Mouse (Mus musculus) hindbrain, embryonic 13.5 days (tissue): ENCODE results near the gene Psme2b. TPM values are rescaled to one million over a fixed set of nuclear protein-coding genes. Genes with fewer than 3 reads are reported as not detected.
"Not testable (repeated sequence)": the region's sequence is repeated elsewhere in the genome, so short reads cannot be mapped to it uniquely, and the experiment has no call there.

Source experiments
- ATAC-seq: fragments of 200-750 bp; cut with Nextera tagmentation; 2 replicates; pipeline ENCODE4 v1.8.0; 2017; ENCODE audit warnings: moderate TSS enrichment; ENCODE audit not compliant: low FRiP score
- H3K27ac ChIP-seq: fragments of 300-500 bp; sonication (generic); 2 replicates; pipeline ENCODE4 v1.5.1; 2015; ENCODE audit warnings: inconsistent platforms, mild to moderate bottlenecking, moderate library complexity
- H3K27me3 ChIP-seq: fragments of 300-500 bp; sonication (generic); 2 replicates; pipeline ENCODE4 v1.6.1; 2015; ENCODE audit warnings: mild to moderate bottlenecking, inconsistent platforms
- H3K36me3 ChIP-seq: fragments of 300-500 bp; sonication (generic); 2 replicates; pipeline ENCODE4 v1.6.1; 2015; ENCODE audit warnings: mild to moderate bottlenecking, inconsistent platforms
- H3K4me1 ChIP-seq: fragments of 300-500 bp; sonication (generic); replicated peaks from 2 replicates; pipeline ENCODE4 v1.6.1; 2015; ENCODE audit warnings: inconsistent platforms
- H3K4me2 ChIP-seq: fragments of 300-500 bp; sonication (generic); 2 replicates; pipeline ENCODE4 v1.6.1; 2015; ENCODE audit warnings: inconsistent platforms, mild to moderate bottlenecking, moderate library complexity
- H3K4me3 ChIP-seq: fragments of 300-500 bp; sonication (generic); 2 replicates; pipeline ENCODE4 v1.5.1; 2015; ENCODE audit warnings: mild to moderate bottlenecking, inconsistent platforms
- H3K9ac ChIP-seq: fragments of 300-500 bp; sonication (generic); 2 replicates; pipeline ENCODE4 v1.6.1; 2015; ENCODE audit warnings: mild to moderate bottlenecking, inconsistent platforms
- H3K9me3 ChIP-seq: fragments of 300-500 bp; sonication (generic); 2 replicates; pipeline ENCODE4 v1.6.1; 2016; ENCODE audit warnings: inconsistent platforms
- WGBS: fragments of 180-500 bp; shearing (Covaris S2); methylation state at CpG from one replicate; pipeline ENCODE4 v1.1.7; 2015; 5-methylcytosine and 5-hydroxymethylcytosine counted together
- polyA plus RNA-seq: library from polyadenylated mRNA; unstranded; fragments of >200 nt; fragmentation: Nextera tagmentation; extraction: Ambion mirVana; gene quantifications from 2 replicates; pipeline ENCODE4 v1.2.1, GENCODE M21; 2015

The Psme2b gene
- polyA plus RNA-seq = 1.9 and 2.2 TPM in 2 replicates

DNA sequence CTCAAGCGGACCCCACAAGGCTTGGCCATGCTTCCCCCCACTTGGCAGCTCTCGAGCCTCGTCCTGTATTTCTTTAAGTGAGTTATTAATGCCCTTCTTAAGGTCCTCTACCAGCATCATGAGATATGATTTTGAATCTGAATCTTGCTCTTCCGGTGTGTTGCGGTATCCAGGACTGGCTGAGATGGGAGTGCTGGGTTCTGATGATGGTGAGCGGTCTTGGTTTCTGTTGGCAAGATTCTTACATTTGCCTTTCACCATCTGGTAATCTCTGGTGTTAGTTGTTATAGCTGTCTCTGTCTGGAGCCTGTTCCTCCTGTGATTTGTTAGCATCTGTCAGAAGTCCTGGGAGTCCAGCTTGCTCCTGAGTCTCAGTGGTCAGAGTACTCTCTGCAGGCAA, at the start of gene Psme2b:
Gene Psme2b, minus strand, starts transcription at position 101 of the 400 bp plus-strand sequence.
- not testable (repeated sequence) for H3K27ac ChIP-seq, H3K9ac ChIP-seq, H3K4me2 ChIP-seq, H3K9me3 ChIP-seq, ATAC-seq, H3K27me3 ChIP-seq, H3K4me1 ChIP-seq, H3K36me3 ChIP-seq, H3K4me3 ChIP-seq
- WGBS = 97% methylated on average over 6 of the region's 6 CpGs

DNA sequence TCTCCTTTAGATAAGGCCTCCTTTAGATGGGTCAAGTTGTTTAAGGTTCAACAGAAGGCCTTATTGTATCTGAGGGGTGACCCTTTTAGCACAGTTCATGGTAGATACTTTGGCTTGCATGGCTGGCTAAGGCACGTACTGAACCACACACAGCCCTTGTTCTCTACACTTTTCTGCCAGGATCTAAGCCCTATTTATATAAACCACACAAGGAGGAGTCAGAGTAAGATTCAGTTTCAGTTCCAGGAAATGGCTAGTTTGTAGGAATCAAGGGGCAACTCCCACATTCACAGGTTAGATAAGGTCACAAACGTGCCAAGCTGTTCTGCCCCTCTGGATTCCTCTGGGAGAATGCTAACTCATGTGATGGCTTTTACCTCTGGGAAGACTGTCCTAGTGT, 48.0 kb upstream of the Psme2b start, which contains the start of gene Tgtp1:
Gene Tgtp1, minus strand, starts transcription at position 155 of the 400 bp plus-strand sequence.
- not testable (repeated sequence) for H3K9me3 ChIP-seq, H3K9ac ChIP-seq, H3K4me1 ChIP-seq, H3K27me3 ChIP-seq, H3K36me3 ChIP-seq, H3K4me2 ChIP-seq, H3K4me3 ChIP-seq, ATAC-seq, H3K27ac ChIP-seq
- 78% methylated on average over 2 of the region's 2 CpGs for WGBS

DNA sequence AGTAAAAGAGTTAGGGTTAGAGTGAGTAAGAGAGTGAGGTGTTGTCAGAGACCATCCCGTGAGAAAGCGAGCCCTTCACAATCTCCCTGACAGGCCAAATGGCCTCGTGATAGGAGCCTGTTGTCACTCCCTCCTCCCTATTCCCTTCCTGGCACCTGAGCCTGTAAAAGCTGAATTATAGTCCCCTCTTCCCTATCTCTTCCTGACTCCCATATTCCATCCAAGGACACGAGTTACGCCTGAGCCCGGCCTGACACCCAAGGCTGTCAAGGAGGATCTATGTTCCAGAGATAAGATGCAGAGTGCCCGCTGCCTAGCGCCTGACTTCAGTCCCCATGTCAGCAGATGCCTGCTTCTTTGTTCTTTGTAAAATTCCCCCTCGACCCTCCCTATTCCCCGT, 47.3 kb upstream of the Psme2b start:
- not testable (repeated sequence) for ATAC-seq, H3K4me2 ChIP-seq, H3K27ac ChIP-seq, H3K9me3 ChIP-seq, H3K4me1 ChIP-seq, H3K4me3 ChIP-seq, H3K27me3 ChIP-seq, H3K36me3 ChIP-seq, H3K9ac ChIP-seq
- WGBS = 55% methylated on average over 10 of the region's 10 CpGs

DNA sequence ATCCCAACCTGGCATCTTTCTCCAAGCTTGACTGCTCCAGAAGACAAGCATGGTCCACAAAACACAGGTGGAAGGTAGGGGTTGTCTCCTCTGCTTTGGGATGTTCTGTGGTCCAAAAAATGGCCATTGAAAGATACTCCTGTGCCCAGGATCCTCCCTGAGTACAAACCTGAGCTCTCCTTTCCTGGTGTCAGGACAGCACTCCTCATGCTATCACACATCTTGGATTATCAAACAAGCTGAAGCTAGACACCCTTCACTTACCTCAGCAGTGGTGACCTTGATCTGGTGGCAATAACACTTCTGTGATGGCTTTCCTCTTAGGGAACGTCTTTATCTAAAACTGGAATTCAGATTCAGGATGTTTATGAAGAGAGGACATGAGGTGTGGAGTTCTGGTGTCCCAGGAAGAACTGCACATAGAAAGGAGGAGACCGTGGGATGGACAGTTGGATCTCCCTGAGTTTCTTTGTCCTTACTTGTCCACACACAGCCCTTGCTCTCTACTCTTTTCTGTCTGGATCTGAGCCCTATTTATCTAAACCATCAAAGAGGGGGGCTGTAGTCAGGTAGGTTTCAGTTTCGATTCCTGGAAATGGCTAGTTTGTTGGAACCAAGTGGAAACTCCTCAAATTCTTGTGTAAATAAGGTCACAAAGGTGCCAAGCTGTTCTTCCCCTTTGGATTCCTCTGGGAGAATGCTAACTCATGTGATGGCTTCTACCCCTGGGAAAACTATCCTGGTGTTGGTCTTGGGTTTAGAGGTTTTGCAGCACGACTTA, 45.9 kb upstream of the Psme2b start, which contains the start of gene Gm12185:
Gene Gm12185, minus strand, starts transcription at position 487 of the 781 bp plus-strand sequence.
- H3K4me1 ChIP-seq, H3K9me3 ChIP-seq, H3K27me3 ChIP-seq, ATAC-seq, H3K9ac ChIP-seq, H3K27ac ChIP-seq, H3K4me2 ChIP-seq, H3K36me3 ChIP-seq, H3K4me3 ChIP-seq: not testable (repeated sequence)
- 69% methylated on average over 4 of the region's 4 CpGs for WGBS

DNA sequence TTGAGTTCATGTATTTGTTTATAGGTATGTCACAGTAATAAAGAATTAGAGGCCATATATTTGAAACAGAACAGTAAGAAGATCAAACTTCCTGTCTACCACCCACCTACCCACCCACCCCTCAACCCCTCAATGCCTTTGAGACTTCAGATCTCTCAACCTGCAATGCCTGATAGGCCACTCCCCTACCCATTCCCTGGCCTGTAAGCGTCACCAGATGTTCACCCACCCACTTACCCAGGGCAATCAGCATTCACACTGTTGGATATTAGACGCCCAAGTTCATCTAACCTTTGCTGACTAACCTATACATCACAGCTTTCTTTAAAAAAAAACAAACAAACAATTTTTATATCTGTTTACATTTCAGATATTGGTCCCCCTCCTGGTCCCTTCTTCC, 44.0 kb upstream of the Psme2b start:
- WGBS = 83% methylated on average over 2 of the region's 2 CpGs
- not testable (repeated sequence) for ATAC-seq, H3K27me3 ChIP-seq

DNA sequence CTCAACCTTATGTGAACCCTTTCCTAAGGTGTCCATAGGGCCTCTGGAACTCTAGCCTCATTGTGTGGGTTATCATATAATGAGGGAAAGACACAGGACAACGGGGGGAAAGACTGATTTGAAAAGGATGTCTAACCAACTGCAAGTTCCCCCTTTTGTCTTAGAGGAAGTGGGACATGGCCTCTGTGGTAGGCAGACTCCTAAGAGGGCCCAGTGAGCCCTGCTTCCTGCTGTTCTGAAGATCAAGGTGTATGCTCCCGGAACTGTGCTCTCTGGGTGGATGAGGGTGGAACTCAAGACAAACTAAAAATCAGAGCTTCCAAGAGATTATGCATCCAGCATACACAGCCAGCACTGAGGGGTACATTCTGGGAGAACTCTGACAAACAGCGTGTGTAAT, 42.2 kb upstream of the Psme2b start:
- not testable (repeated sequence) for H3K9ac ChIP-seq, H3K4me3 ChIP-seq, ATAC-seq, H3K27me3 ChIP-seq, H3K4me2 ChIP-seq, H3K4me1 ChIP-seq, H3K27ac ChIP-seq, H3K9me3 ChIP-seq, H3K36me3 ChIP-seq
- 82% methylated on average over 2 of the region's 3 CpGs for WGBS

More for the DNA sequence above, 44.0 kb upstream of the Psme2b start:
- H3K4me2 ChIP-seq, H3K27ac ChIP-seq, H3K9ac ChIP-seq, H3K36me3 ChIP-seq, H3K4me1 ChIP-seq, H3K9me3 ChIP-seq, H3K4me3 ChIP-seq: not testable (repeated sequence)

DNA sequence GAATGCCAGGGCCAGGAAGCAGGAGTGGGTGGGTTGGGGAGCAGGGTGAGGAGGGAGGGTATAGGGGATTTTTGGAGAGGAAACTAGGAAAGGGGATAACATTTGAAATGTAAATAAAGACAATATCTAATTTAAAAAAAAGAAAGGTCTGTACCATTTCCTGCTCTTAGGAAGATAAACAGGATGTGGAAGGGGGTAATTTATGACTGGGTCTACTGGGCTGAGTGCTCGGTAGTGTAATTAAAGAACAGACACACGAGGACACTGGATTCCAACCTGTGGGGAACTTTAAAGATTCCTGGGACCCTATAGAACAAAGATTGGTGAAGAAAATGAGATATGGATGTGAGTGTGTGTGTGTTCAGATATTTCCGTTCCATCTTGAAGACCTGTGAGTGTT, 36.9 kb upstream of the Psme2b start:
- not testable (repeated sequence) for H3K4me1 ChIP-seq, H3K9me3 ChIP-seq, H3K4me3 ChIP-seq, H3K4me2 ChIP-seq, H3K27me3 ChIP-seq, H3K36me3 ChIP-seq, H3K9ac ChIP-seq, ATAC-seq, H3K27ac ChIP-seq
- WGBS = no CpG with 5 or more reads among the region's 3 CpGs

DNA sequence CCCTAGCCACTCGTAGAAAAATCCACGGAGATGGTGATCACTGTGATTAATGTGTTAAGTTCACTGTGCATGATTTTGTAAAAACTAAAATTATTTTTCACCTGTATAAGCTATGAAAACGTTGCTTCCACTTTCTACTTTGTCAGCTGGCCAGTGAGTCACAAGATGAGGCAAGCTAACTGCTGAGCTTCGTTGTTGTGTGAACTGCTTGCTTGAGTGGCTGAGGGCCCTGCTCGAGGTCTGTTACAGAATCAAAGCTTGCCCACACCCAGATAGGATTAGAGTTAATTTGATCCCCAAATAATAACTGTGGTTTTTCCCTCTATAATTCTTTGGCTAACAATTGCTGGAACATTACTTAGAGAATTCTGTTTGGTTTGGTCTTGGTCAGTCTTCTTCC, 34.1 kb upstream of the Psme2b start:
- not testable (repeated sequence) for H3K36me3 ChIP-seq, ATAC-seq, H3K4me1 ChIP-seq, H3K9me3 ChIP-seq, H3K27ac ChIP-seq, H3K4me3 ChIP-seq, H3K27me3 ChIP-seq, H3K4me2 ChIP-seq, H3K9ac ChIP-seq
- no CpG with 5 or more reads among the region's 5 CpGs for WGBS

DNA sequence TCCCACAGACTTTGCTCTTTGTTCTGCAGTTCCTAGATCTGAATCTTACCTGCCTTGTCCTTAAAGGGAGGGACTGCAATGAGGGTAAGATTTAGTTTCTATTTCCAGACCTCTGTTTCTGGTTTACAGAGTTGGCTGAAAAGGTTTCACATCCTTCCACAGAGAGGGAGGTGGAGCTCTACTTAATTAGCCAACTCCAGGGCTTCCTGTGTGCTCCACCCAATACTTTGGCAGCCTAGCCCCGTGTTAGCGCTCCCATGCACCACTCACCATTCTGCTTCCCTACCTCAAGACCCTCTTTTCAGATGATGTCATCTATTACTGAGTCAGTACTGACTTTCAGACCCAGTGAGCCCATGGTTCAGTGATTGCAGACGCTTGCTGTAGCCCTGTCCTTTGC, 33.3 kb upstream of the Psme2b start, which contains the start of gene 9930111J21Rik1:
Gene 9930111J21Rik1, minus strand, starts transcription at position 148 of the 400 bp plus-strand sequence.
- H3K36me3 ChIP-seq, H3K4me3 ChIP-seq, H3K4me2 ChIP-seq, H3K9me3 ChIP-seq, H3K27me3 ChIP-seq, ATAC-seq, H3K9ac ChIP-seq, H3K27ac ChIP-seq, H3K4me1 ChIP-seq: not testable (repeated sequence)
- no CpG with 5 or more reads among the region's 3 CpGs for WGBS

DNA sequence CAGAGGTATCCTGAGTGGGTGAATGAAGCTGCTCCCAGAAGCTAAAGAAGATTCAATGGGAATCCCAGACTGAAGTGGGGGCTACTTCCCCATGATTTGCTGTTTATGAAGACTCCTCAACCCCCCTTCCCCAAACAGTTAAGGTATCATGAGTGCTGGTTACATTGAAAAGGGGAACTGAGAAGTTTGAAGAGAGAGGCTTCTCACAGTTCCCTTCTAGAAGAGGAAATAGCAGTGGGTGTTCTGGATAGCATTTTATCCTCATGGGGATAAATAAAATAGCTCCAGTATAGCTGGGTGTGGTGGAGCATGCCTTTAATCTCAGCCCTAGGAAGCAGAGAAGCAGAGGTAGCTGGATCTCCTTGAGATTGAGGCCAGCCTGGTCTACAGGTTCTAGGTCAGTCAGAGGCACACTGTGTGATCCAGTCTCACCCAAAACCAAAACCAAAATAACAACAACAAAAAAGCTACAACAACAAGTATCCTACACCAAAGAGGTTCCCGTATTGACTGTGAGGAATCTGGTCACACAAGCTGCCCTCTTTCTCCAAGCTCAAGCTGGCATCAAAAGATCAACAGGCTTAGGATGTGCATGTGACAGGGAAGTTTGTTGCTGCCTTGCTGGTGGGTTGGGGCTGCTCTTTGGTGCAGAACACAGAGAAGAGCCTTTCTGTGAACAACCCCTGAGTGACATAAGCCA, 32.4 kb upstream of the Psme2b start, which contains the start of gene Olfr56:
Gene Olfr56, plus strand, starts transcription at position 650 of the 700 bp plus-strand sequence.
- not testable (repeated sequence) for H3K27me3 ChIP-seq, H3K9me3 ChIP-seq, ATAC-seq, H3K27ac ChIP-seq, H3K4me3 ChIP-seq, H3K4me1 ChIP-seq, H3K36me3 ChIP-seq, H3K9ac ChIP-seq, H3K4me2 ChIP-seq
- no CpG with 5 or more reads among the region's 1 CpGs for WGBS

DNA sequence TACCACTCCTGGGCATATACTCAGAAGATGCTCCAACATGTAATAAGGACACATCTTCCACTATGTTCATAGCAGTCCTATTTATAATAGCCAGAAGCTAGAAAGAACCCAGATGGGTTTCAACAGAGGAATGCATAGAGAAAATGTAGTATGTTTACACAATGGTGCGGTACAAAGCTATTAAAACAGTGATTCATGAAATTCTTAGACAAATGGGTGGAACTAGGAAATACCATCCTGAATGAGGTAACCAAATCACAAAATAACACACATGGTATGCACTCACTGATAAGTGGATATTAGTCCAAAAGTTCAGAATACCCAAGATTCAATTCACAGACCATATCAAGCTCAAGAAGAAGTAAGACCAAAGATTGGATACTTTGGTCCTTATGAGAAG, 28.7 kb upstream of the Psme2b start:
- not testable (repeated sequence) for H3K4me1 ChIP-seq, ATAC-seq, H3K27me3 ChIP-seq, H3K4me3 ChIP-seq, H3K27ac ChIP-seq, H3K9ac ChIP-seq, H3K9me3 ChIP-seq, H3K4me2 ChIP-seq, H3K36me3 ChIP-seq
- no CpG with 5 or more reads among the region's 1 CpGs for WGBS

DNA sequence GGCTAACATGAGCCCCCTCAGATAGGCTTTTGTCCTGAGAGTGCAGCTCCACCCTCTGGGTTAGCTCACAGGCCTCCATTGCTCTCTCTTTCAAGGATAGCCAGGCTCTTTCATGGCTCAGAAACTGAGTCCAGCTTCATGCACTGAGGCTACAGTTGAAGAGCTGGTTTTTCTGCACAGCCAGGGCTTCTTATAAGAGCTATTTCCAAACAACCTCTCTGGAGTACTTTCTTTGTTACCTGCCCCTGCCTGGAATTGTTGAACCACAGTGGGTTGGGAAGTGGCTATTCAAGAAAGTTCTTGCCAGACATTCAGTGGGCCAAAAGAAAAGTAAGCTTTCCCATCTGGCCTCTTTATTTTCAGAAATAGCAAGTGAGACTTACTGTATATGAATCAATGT, 6.7 kb downstream of the Psme2b start:
- ATAC-seq, H3K27me3 ChIP-seq, H3K9ac ChIP-seq, H3K27ac ChIP-seq, H3K4me1 ChIP-seq, H3K4me2 ChIP-seq, H3K9me3 ChIP-seq, H3K36me3 ChIP-seq, H3K4me3 ChIP-seq: not testable (repeated sequence)

DNA sequence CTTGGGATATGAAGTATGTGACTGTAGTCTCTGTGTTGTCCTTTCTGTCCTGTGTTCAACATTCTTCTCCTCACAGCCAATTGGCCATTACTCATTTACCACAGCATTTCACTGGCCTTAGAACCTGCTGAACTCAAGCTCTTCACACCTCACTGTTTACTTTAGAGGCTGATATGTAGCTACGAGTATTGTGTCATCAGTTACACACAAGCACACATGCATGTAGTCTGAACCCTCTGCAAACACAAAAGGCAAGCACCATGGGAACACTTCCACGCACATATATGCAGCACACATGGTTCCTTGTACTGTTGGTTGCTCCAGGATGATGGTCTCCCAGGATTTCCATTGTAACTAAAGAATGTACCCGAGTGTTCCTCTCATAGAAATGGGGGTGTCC, 10.7 kb downstream of the Psme2b start:
- H3K36me3 ChIP-seq, H3K27me3 ChIP-seq, H3K9ac ChIP-seq, H3K4me3 ChIP-seq, H3K4me1 ChIP-seq, ATAC-seq, H3K27ac ChIP-seq, H3K4me2 ChIP-seq, H3K9me3 ChIP-seq: not testable (repeated sequence)
- no CpG with 5 or more reads among the region's 3 CpGs for WGBS
